Mouse (Mus musculus) neural tube, embryonic 14.5 days (tissue): ENCODE results near the gene Hist1h2bh. TPM values are rescaled to one million over a fixed set of nuclear protein-coding genes. Genes with fewer than 3 reads are reported as not detected.
"Not testable (repeated sequence)": the region's sequence is repeated elsewhere in the genome, so short reads cannot be mapped to it uniquely, and the experiment has no call there.

Experiments
- ATAC-seq: fragments of 200-750 bp; cut with Nextera tagmentation; 2 replicates; pipeline ENCODE4 v1.8.0; 2017; ENCODE audit warnings: low read depth, mild to moderate bottlenecking, moderate TSS enrichment, moderate library complexity
- H3K27ac ChIP-seq: fragments of 300-500 bp; sonication (generic); 2 replicates; pipeline ENCODE4 v1.5.1; 2014; ENCODE audit warnings: low read depth, mild to moderate bottlenecking, control low read depth, low read length, moderate library complexity, mixed read lengths
- H3K27me3 ChIP-seq: fragments of 300-500 bp; sonication (generic); 2 replicates; pipeline ENCODE4 v1.6.1; 2014; ENCODE audit warnings: low read length; ENCODE audit not compliant: control insufficient read depth, insufficient read depth
- H3K36me3 ChIP-seq: fragments of 300-500 bp; sonication (generic); 2 replicates; pipeline ENCODE4 v1.6.1; 2014; ENCODE audit warnings: low read length, mixed read lengths; ENCODE audit not compliant: control insufficient read depth, insufficient read depth
- H3K4me1 ChIP-seq: fragments of 300-500 bp; sonication (generic); 2 replicates; pipeline ENCODE4 v1.6.1; 2014; ENCODE audit warnings: low read length; ENCODE audit not compliant: control insufficient read depth, insufficient read depth
- H3K4me2 ChIP-seq: fragments of 300-500 bp; sonication (generic); 2 replicates; pipeline ENCODE4 v1.6.1; 2014; ENCODE audit warnings: mild to moderate bottlenecking, low read depth, low read length, control low read depth
- H3K4me3 ChIP-seq: fragments of 300-500 bp; sonication (generic); 2 replicates; pipeline ENCODE4 v1.5.1; 2014; ENCODE audit warnings: low read depth, low read length, control low read depth, mixed read lengths
- H3K9ac ChIP-seq: fragments of 300-500 bp; sonication (generic); replicated peaks from 2 replicates; pipeline ENCODE4 v1.6.1; 2014; ENCODE audit warnings: low read depth, mild to moderate bottlenecking, control low read depth, low read length, mixed read lengths
- H3K9me3 ChIP-seq: fragments of 300-500 bp; sonication (generic); 2 replicates; pipeline ENCODE4 v1.6.1; 2016; ENCODE audit warnings: low read length; ENCODE audit not compliant: control insufficient read depth
- WGBS: fragments of 180-500 bp; shearing (Covaris S2); extraction: QIAGEN DNeasy Blood & Tissue Kit; methylation state at CpG from one replicate; pipeline ENCODE4 v1.1.7; 2014; 5-methylcytosine and 5-hydroxymethylcytosine counted together
- polyA plus RNA-seq: library from polyadenylated mRNA; unstranded; fragments of >200 nt; fragmentation: Nextera tagmentation; extraction: Ambion mirVana; gene quantifications from 2 replicates; pipeline ENCODE4 v1.2.1, GENCODE M21; 2014

Gene Hist1h2bh
- polyA plus RNA-seq, result 0.33 TPM in 1 of 2 replicates, not detected in the other

DNA sequence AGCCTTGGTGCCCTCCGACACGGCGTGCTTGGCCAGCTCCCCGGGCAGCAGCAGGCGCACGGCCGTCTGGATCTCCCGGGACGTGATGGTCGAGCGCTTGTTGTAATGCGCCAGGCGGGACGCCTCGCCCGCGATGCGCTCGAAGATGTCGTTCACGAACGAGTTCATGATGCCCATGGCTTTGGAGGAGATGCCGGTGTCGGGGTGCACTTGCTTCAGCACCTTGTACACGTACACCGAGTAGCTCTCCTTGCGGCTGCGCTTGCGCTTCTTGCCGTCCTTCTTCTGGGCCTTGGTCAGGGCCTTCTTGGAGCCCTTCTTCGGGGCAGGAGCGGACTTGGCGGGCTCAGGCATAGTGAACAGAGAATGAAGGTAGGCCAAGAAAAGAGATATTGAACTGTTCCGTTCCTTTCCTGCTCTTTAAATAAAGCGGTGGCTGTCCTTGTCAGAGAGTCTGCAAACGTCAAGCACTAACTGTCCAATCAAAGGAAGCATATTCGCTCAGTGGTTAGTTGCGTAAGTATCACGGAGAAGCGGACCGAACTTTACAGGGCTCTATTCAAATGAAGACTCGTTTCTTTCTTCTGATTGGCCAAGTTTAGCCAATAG lies at the start of gene Hist1h2bh:
TSS of gene Hist1h2bh (minus strand) at position 394 of the 609 bp plus-strand sequence.
- not testable (repeated sequence) for H3K36me3 ChIP-seq, H3K27me3 ChIP-seq, H3K9me3 ChIP-seq, H3K4me1 ChIP-seq
- Histone ChIP-seq H3K27ac (peak within 1 kb of the TSS; percentile 66), H3K4me3 (peak within 1 kb of the TSS; percentile 45), H3K4me2 (peak within 1 kb of the TSS; percentile 68), H3K9ac (peak within 1 kb of the TSS; percentile 32; the same call in 1 of the 2 replicates)
- WGBS, result under 1% methylated on average over 32 of the region's 42 CpGs
- peak; percentile 91 for ATAC-seq

DNA sequence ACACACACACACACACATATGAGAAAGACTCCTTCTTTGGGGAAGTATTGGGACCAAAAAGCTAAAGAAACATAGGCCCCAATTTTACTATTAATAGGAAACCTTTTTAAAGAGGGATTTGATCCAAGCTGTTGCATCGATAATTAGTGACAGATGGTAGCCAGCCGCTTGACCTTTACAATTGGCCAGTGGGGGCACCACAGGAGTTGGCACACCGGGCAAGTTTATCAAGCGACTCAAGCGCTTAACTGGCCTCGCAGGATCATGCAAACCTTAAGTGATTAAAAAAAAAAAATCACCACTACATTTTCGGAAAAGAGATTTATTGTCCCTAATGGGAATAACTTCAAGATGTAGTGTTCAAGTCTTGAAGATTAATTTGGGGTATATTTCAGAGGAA lies 49.4 kb upstream of the Hist1h2bh start:
- H3K4me1 ChIP-seq, result no peaks in the 10 kb centered on the region
- H3K4me2 ChIP-seq, result no peak overlapping the region
- no peaks in the 10 kb centered on the region for H3K27me3 ChIP-seq
- no peak overlapping the region for H3K27ac ChIP-seq
- WGBS, result 93% methylated on average over 7 of the region's 7 CpGs
- no peak for ATAC-seq
- no peak overlapping the region for H3K9ac ChIP-seq
- H3K9me3 ChIP-seq, result no peaks in the 10 kb centered on the region
- no peak overlapping the region for H3K4me3 ChIP-seq
- no peaks in the 10 kb centered on the region for H3K36me3 ChIP-seq

DNA sequence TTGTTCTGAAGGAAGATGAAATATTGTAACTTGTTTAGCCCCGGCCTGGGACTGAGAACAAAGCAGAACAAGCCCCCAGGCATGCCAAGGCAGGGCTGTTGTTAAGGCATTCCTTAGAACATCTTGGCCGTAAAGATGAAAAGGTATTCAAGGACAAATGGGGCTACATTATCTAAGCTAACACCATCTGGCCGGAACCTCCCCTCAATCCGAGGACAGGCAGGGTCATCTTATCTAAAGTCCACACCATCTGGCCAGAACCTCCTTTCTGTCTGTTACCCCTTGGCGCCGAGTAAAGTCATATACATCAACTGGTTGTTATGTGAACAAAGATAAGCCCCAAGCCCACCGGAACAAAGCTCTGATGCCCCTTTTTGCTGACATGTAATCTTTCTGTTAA lies 48.7 kb upstream of the Hist1h2bh start:
- WGBS, result 84% methylated on average over 7 of the region's 7 CpGs
- H3K36me3 ChIP-seq, H3K4me1 ChIP-seq, ATAC-seq, H3K9me3 ChIP-seq, H3K9ac ChIP-seq, H3K4me2 ChIP-seq, H3K27me3 ChIP-seq, H3K4me3 ChIP-seq, H3K27ac ChIP-seq: not testable (repeated sequence)

DNA sequence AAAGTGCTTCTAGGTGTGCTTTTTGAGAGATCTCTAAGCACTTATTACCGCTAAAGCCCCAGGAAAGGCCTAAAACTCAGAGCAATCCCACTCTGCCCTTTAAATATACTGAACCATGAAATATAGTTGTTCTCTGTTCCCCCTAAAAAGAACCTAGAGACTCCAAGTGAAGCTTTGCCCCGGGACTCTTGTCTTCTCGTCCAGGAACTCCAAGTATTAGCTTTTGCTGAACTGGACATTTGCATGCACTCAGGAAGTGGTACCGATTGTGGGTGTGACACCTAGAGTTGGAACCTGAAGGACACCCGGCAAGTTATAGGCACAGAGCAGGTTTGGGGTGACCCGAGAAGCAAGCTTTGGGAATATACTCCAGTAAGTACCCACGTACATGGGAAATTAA lies 48.0 kb upstream of the Hist1h2bh start:
- no peak for ATAC-seq

DNA sequence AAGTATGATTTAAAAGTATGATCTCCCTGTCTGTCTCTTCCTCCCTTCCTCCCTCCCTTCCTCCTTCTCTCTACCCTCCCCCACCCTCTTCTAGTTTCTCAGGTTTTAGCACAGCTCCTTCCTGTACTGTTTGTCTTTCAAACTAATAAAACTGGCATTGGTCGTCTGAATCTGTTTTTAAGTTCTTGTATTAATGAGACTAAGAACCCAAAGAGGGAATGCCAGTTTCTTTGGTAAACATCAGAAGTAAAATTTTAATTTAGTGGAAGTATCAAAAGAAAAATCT lies 43.7 kb upstream of the Hist1h2bh start:
- H3K27me3 ChIP-seq, result no peaks in the 10 kb centered on the region
- H3K9me3 ChIP-seq, result no peaks in the 10 kb centered on the region
- peak overlapping the region; percentile 62 for H3K4me2 ChIP-seq
- H3K4me1 ChIP-seq, result peaks cover 21% of the 10 kb centered on the region
- 0% methylated on average over 1 of the region's 1 CpGs for WGBS
- H3K36me3 ChIP-seq, result no peaks in the 10 kb centered on the region
- H3K4me3 ChIP-seq, result 0 out of 2 replicates have a peak overlapping the region, but pooled peaks have one; percentile 46
- H3K27ac ChIP-seq, result no peak overlapping the region; the same call in 1 of the 2 replicates
- ATAC-seq, result no peak
- no peak overlapping the region for H3K9ac ChIP-seq

More for the DNA sequence above, 48.0 kb upstream of the Hist1h2bh start:
- H3K27ac ChIP-seq, result no peak overlapping the region
- H3K4me2 ChIP-seq, result no peak overlapping the region
- 94% methylated on average over 7 of the region's 7 CpGs for WGBS
- H3K27me3 ChIP-seq, result no peaks in the 10 kb centered on the region
- H3K4me1 ChIP-seq, result peaks cover 7% of the 10 kb centered on the region
- H3K36me3 ChIP-seq, result no peaks in the 10 kb centered on the region
- no peak overlapping the region for H3K9ac ChIP-seq
- H3K4me3 ChIP-seq, result no peak overlapping the region
- H3K9me3 ChIP-seq, result no peaks in the 10 kb centered on the region

DNA sequence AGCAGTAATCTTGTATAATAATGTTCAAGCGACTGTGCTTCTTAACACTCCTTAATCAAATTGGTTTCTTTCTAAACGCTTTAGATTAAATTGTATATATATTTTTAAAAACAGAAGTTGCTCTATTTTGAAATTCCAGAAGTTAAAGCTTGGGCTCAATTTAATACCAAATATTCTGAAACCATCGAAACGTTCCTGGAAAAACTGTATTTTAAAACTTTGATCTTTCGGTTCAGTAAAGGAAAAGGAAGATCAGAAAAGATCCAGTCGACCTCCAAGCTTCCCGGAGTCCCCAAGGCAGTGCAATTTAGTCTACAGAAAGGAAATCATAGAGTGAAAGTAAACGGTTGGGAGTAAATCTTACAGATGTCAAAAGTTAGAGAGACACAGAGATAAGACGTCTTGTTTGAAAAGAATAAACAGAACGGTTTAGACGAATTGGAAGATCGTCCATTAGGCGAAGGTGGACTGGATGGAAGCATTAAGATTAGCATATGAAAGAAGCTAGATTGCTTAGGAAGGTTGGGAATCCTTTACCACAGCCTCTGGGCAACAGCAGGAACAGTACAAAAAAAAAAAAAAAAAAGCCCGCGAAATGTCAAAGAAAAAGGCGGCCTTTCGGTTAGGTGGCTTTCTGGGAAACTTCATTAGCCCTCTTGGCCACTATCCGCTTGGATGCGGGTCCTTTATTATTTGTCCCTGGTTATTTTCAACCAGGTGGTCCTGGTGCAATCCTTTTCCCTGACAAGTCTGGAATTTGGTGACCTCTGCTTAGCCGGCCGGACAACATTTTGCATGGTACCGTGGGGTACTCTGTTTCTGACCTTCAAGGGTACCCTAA lies 43.1 kb upstream of the Hist1h2bh start:
- Histone ChIP-seq H3K27me3 (no peaks in the 10 kb centered on the region), H3K9ac (0 out of 2 replicates have a peak overlapping the region, but pooled peaks have one; percentile 28), H3K9me3 (no peaks in the 10 kb centered on the region), H3K4me3 (peak overlapping the region; percentile 46), H3K36me3 (no peaks in the 10 kb centered on the region), H3K4me2 (peak overlapping the region; percentile 62), H3K4me1 (peaks cover 23% of the 10 kb centered on the region), H3K27ac (peak overlapping the region; percentile 55)
- no peak for ATAC-seq
- under 1% methylated on average over 22 of the region's 22 CpGs for WGBS

DNA sequence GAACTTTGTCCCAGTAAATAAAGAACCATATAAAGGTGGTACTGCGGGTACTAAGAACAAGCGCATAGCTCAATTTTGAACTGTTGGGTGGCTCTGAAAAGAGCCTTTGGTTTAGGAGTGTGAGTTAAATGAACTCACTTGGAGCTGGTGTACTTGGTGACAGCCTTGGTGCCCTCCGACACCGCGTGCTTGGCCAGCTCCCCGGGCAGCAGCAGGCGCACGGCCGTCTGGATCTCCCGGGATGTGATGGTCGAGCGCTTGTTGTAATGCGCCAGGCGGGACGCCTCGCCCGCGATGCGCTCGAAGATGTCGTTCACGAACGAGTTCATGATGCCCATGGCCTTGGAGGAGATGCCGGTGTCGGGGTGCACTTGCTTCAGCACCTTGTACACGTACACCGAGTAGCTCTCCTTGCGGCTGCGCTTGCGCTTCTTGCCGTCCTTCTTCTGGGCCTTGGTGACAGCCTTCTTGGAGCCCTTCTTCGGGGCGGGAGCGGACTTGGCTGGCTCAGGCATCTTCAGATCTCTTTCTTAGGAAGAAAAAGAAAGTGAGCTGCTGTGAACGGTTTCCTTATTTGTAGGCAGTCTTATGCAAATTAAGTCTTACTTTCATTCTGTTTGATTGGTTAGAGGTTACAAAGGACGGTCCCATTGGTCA lies 42.4 kb upstream of the Hist1h2bh start:
- not testable (repeated sequence) for H3K36me3 ChIP-seq, H3K27me3 ChIP-seq, H3K9me3 ChIP-seq
- Histone ChIP-seq H3K4me3 (peak overlapping the region; percentile 46), H3K4me2 (peak overlapping the region; percentile 92), H3K9ac (peak overlapping the region; percentile 72), H3K4me1 (peaks cover 23% of the 10 kb centered on the region), H3K27ac (peak overlapping the region; percentile 92)
- WGBS, result 0% methylated on average over 19 of the region's 36 CpGs
- ATAC-seq, result peak; percentile 89

DNA sequence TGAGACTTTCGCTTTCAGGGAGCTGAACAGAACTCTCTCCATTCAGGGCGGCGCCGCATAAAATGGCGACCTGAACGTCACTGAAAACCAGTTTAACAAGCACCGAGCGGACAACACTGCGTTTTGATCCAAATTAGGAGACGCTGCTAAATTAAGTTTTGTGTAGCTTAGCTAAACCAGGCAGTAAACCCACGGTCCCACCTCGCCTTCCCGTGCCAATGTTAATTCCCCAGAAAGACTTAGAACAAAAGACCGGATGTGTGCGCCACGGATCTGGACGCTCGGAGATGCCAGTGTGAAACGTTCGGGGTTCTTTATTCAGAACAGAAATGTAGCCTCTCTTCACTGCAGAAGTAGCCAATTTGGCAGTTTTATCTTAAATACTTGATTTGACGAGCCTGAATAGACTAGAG lies 41.8 kb upstream of the Hist1h2bh start:
- Histone ChIP-seq H3K27me3 (no peaks in the 10 kb centered on the region), H3K36me3 (no peaks in the 10 kb centered on the region), H3K4me2 (peak overlapping the region; percentile 92), H3K9me3 (no peaks in the 10 kb centered on the region), H3K27ac (peak overlapping the region; percentile 92), H3K4me1 (peaks cover 23% of the 10 kb centered on the region), H3K4me3 (peak overlapping the region; percentile 46), H3K9ac (peak overlapping the region; percentile 72)
- ATAC-seq, result no peak
- WGBS, result under 1% methylated on average over 21 of the region's 21 CpGs

DNA sequence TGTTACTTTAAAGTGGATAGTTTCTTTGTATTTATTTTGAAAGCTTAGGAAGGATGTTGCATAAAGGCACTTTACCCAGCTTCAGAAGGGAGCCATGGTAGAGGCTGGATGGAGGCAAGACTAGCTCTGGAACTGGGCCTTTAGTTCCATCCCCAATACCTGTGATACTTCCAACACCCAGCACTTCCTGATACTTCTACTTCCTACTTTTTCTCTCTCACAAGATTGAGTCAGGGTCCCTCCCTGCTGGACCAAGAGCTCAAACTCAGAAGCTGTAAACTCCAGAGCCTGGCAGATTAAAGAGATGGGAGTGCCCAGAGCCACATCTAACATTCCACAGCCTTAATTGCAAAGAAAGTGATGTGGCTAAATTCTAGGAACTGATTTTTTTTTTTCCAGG lies 41.1 kb upstream of the Hist1h2bh start:
- Histone ChIP-seq H3K4me3 (peak overlapping the region; percentile 46), H3K27ac (peak overlapping the region; percentile 92; the same call in 1 of the 2 replicates), H3K36me3 (no peaks in the 10 kb centered on the region), H3K4me1 (peaks cover 23% of the 10 kb centered on the region), H3K4me2 (peak overlapping the region; percentile 92), H3K9ac (peak overlapping the region; percentile 72; the same call in 1 of the 2 replicates), H3K27me3 (no peaks in the 10 kb centered on the region), H3K9me3 (no peaks in the 10 kb centered on the region)
- no peak for ATAC-seq
